Mouse (Mus musculus): ENCODE results near the gene Pxdn. TPM values are rescaled to one million over a fixed set of nuclear protein-coding genes. Genes with fewer than 3 reads are reported as not detected.

Pxdn gene
- polyA plus RNA-seq, 1 experiment from 2014 or later: 92.0 TPM

DNA sequence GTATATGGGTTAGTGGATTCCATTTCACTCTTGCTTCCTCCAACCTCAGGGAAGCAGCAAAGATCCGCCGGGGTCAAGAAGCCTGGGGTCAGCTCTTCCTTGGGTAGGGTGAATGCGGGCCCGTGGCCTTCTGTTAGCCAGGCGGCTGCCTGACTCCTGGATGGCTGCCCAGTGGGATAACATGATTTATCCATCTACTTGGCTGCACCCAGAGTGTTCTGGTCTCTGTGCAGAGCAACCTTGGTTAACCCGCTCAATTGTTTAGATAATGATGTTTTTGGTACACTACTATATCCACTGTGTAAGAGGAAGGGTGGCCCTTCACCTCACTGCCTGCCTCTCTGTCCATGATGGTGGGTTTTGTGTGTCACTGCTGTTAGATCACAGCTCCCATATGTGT is 14.7 kb downstream of the Pxdn start:
- H3K27ac ChIP-seq (replicated peaks in 1 of 2; ENCODE audit: control insufficient read depth in 1 of 2, insufficient read depth in 1 of 2, low read depth in 2 of 2, low read length in 2 of 2): peak overlapping the region; percentile 13 to 81; a peak in 3 of 4 replicates
- H3K4me3 ChIP-seq (ENCODE audit: control insufficient read depth in 1 of 2, insufficient read depth in 1 of 2, low read depth in 1 of 2, low read length in 2 of 2): no peak overlapping the region
- 0 out of 2 replicates have a peak, but pooled peaks cover 5% of the 10 kb centered on the region for H3K36me3 ChIP-seq (ENCODE audit: control insufficient read depth, insufficient read depth, low read length)
- no peaks in the 10 kb centered on the region for H3K27me3 ChIP-seq (ENCODE audit: control insufficient read depth, insufficient read depth, low read length)
- WGBS: 41% methylated on average over 6 of the region's 6 CpGs
- peaks cover 42 to 55% of the 10 kb centered on the region in 2 experiments for H3K4me1 ChIP-seq (ENCODE audit: control insufficient read depth in 2 of 2, insufficient read depth in 2 of 2, low read length in 2 of 2)
- H3K9me3 ChIP-seq (ENCODE audit: control insufficient read depth, low read length): no peaks in the 10 kb centered on the region
- H3K4me2 ChIP-seq (ENCODE audit: low read length): peak overlapping the region; percentile 16; the same call in 1 of the 2 replicates
- peak overlapping the region; percentile 8; the same call in 1 of the 2 replicates for H3K9ac ChIP-seq (ENCODE audit: low read length)
- ATAC-seq (ENCODE audit: insufficient number of reproducible peaks, insufficient read depth, low FRiP score, low read depth): no peak

- Histone ChIP-seq H3K4me1 (ENCODE audit: control insufficient read depth in 2 of 2, insufficient read depth in 2 of 2, low read length in 2 of 2) (peaks cover 40 to 58% of the 10 kb centered on the region in 2 experiments), H3K27me3 (ENCODE audit: control insufficient read depth, insufficient read depth, low read length) (no peaks in the 10 kb centered on the region), H3K36me3 (ENCODE audit: control insufficient read depth, insufficient read depth, low read length) (0 out of 2 replicates have a peak, but pooled peaks cover 5% of the 10 kb centered on the region), H3K9ac (ENCODE audit: low read length) (no peak overlapping the region), H3K27ac (replicated peaks in 1 of 2; ENCODE audit: control insufficient read depth in 1 of 2, insufficient read depth in 1 of 2, low read depth in 2 of 2, low read length in 2 of 2) (peak overlapping the region; percentile 65 to 67), H3K4me2 (ENCODE audit: low read length) (no peak overlapping the region), H3K4me3 (ENCODE audit: control insufficient read depth in 1 of 2, insufficient read depth in 1 of 2, low read depth in 1 of 2, low read length in 2 of 2) (no peak overlapping the region), H3K9me3 (ENCODE audit: control insufficient read depth, low read length) (no peaks in the 10 kb centered on the region)
- peak; percentile 25; the same call in 1 of the 2 replicates for ATAC-seq (ENCODE audit: insufficient number of reproducible peaks, insufficient read depth, low FRiP score, low read depth)
- 42% methylated on average over 11 of the region's 11 CpGs for WGBS
These were observed 16.6 kb downstream of the Pxdn start for GRCm38 (mm10) chr12:29953999-29954398.

GRCm38 (mm10) chr12:29954464-29954863 is 17.1 kb downstream of the Pxdn start:
- ATAC-seq (ENCODE audit: insufficient number of reproducible peaks, insufficient read depth, low FRiP score, low read depth): no peak
- H3K9ac ChIP-seq (ENCODE audit: low read length): no peak overlapping the region
- H3K27me3 ChIP-seq (ENCODE audit: control insufficient read depth, insufficient read depth, low read length): no peaks in the 10 kb centered on the region
- no peak overlapping the region for H3K4me3 ChIP-seq (ENCODE audit: control insufficient read depth in 1 of 2, insufficient read depth in 1 of 2, low read depth in 1 of 2, low read length in 2 of 2)
- H3K9me3 ChIP-seq (ENCODE audit: control insufficient read depth, low read length): no peaks in the 10 kb centered on the region
- 0 out of 2 replicates have a peak, but pooled peaks cover 2% of the 10 kb centered on the region for H3K36me3 ChIP-seq (ENCODE audit: control insufficient read depth, insufficient read depth, low read length)
- H3K27ac ChIP-seq (replicated peaks in 1 of 2; ENCODE audit: control insufficient read depth in 1 of 2, insufficient read depth in 1 of 2, low read depth in 2 of 2, low read length in 2 of 2): peak overlapping the region; percentile 59 to 67
- H3K4me1 ChIP-seq (ENCODE audit: control insufficient read depth in 2 of 2, insufficient read depth in 2 of 2, low read length in 2 of 2): peaks cover 37 to 55% of the 10 kb centered on the region in 2 experiments
- H3K4me2 ChIP-seq (ENCODE audit: low read length): no peak overlapping the region
- 74% methylated on average over 3 of the region's 3 CpGs for WGBS

DNA sequence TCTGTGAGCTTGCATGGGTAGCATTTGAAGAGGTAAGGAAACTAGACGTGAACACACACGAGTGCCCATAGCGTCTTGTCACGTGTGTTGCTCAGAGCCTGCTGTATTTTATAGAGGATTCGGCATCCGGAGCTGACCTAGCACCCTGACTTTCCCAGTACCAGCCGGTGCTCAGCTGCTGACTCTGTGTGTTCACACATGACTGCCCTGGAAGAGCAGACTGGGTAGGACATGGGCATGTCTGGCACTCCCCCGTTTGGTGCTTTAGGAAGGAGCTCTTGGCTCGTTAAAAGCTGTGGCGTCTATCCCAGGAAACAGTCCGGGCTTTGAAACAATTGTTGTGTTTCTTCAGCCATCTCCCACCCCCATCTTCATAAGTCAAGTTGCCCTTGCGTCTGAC is 19.6 kb downstream of the Pxdn start:
- Histone ChIP-seq H3K36me3 (ENCODE audit: control insufficient read depth, insufficient read depth, low read length) (no peaks in the 10 kb centered on the region), H3K9ac (ENCODE audit: low read length) (no peak overlapping the region), H3K4me1 (ENCODE audit: control insufficient read depth in 2 of 2, insufficient read depth in 2 of 2, low read length in 2 of 2) (peaks cover 38 to 68% of the 10 kb centered on the region in 2 experiments), H3K9me3 (ENCODE audit: control insufficient read depth, low read length) (no peaks in the 10 kb centered on the region), H3K27me3 (ENCODE audit: control insufficient read depth, insufficient read depth, low read length) (no peaks in the 10 kb centered on the region), H3K4me3 (ENCODE audit: control insufficient read depth in 1 of 2, insufficient read depth in 1 of 2, low read depth in 1 of 2, low read length in 2 of 2) (no peak overlapping the region), H3K4me2 (ENCODE audit: low read length) (no peak overlapping the region), H3K27ac (replicated peaks in 1 of 2; ENCODE audit: control insufficient read depth in 1 of 2, insufficient read depth in 1 of 2, low read depth in 2 of 2, low read length in 2 of 2) (peak overlapping the region in 1 of 2 experiments; percentile 44; a peak in 2 of 4 replicates)
- no peak for ATAC-seq (ENCODE audit: insufficient number of reproducible peaks, insufficient read depth, low FRiP score, low read depth)
- WGBS: 69% methylated on average over 12 of the region's 12 CpGs

- H3K27ac ChIP-seq (replicated peaks in 1 of 2; ENCODE audit: control insufficient read depth in 1 of 2, insufficient read depth in 1 of 2, low read depth in 2 of 2, low read length in 2 of 2): peak overlapping the region; percentile 15 to 55; a peak in 2 of 4 replicates
- ATAC-seq (ENCODE audit: insufficient number of reproducible peaks, insufficient read depth, low FRiP score, low read depth): no peak
- H3K4me3 ChIP-seq (ENCODE audit: control insufficient read depth in 1 of 2, insufficient read depth in 1 of 2, low read depth in 1 of 2, low read length in 2 of 2): no peak overlapping the region
- H3K9me3 ChIP-seq (ENCODE audit: control insufficient read depth, low read length): no peaks in the 10 kb centered on the region
- 0 out of 2 replicates have a peak overlapping the region, but pooled peaks have one; percentile 0 for H3K4me2 ChIP-seq (ENCODE audit: low read length)
- no peaks in the 10 kb centered on the region for H3K36me3 ChIP-seq (ENCODE audit: control insufficient read depth, insufficient read depth, low read length)
- 77% methylated on average over 5 of the region's 5 CpGs for WGBS
- H3K4me1 ChIP-seq (ENCODE audit: control insufficient read depth in 2 of 2, insufficient read depth in 2 of 2, low read length in 2 of 2): peaks cover 26 to 53% of the 10 kb centered on the region in 2 experiments
- H3K9ac ChIP-seq (ENCODE audit: low read length): no peak overlapping the region
- H3K27me3 ChIP-seq (ENCODE audit: control insufficient read depth, insufficient read depth, low read length): no peaks in the 10 kb centered on the region
These were observed 21.2 kb downstream of the Pxdn start for GRCm38 (mm10) chr12:29958637-29959036.

- Histone ChIP-seq H3K4me2 (ENCODE audit: low read length) (no peak overlapping the region), H3K4me1 (ENCODE audit: control insufficient read depth in 2 of 2, insufficient read depth in 2 of 2, low read length in 2 of 2) (peaks cover 26 to 56% of the 10 kb centered on the region in 2 experiments), H3K9ac (ENCODE audit: low read length) (no peak overlapping the region), H3K27me3 (ENCODE audit: control insufficient read depth, insufficient read depth, low read length) (no peaks in the 10 kb centered on the region), H3K27ac (replicated peaks in 1 of 2; ENCODE audit: control insufficient read depth in 1 of 2, insufficient read depth in 1 of 2, low read depth in 2 of 2, low read length in 2 of 2) (peak overlapping the region in 1 of 2 experiments; percentile 41; a peak in 1 of 4 replicates), H3K9me3 (ENCODE audit: control insufficient read depth, low read length) (no peaks in the 10 kb centered on the region), H3K36me3 (ENCODE audit: control insufficient read depth, insufficient read depth, low read length) (0 out of 2 replicates have a peak, but pooled peaks cover 6% of the 10 kb centered on the region), H3K4me3 (ENCODE audit: control insufficient read depth in 1 of 2, insufficient read depth in 1 of 2, low read depth in 1 of 2, low read length in 2 of 2) (no peak overlapping the region)
- 87% methylated on average over 1 of the region's 1 CpGs for WGBS
- no peak for ATAC-seq (ENCODE audit: insufficient number of reproducible peaks, insufficient read depth, low FRiP score, low read depth)
These were observed 23.6 kb downstream of the Pxdn start for GRCm38 (mm10) chr12:29961041-29961440.

- Histone ChIP-seq H3K4me1 (ENCODE audit: control insufficient read depth in 2 of 2, insufficient read depth in 2 of 2, low read length in 2 of 2) (peaks cover 18 to 28% of the 10 kb centered on the region in 2 experiments), H3K4me3 (ENCODE audit: control insufficient read depth in 1 of 2, insufficient read depth in 1 of 2, low read depth in 1 of 2, low read length in 2 of 2) (no peak overlapping the region), H3K9me3 (ENCODE audit: control insufficient read depth, low read length) (no peaks in the 10 kb centered on the region), H3K36me3 (ENCODE audit: control insufficient read depth, insufficient read depth, low read length) (0 out of 2 replicates have a peak, but pooled peaks cover 9% of the 10 kb centered on the region), H3K27me3 (ENCODE audit: control insufficient read depth, insufficient read depth, low read length) (no peaks in the 10 kb centered on the region), H3K27ac (replicated peaks in 1 of 2; ENCODE audit: control insufficient read depth in 1 of 2, insufficient read depth in 1 of 2, low read depth in 2 of 2, low read length in 2 of 2) (0 out of 4 replicates have a peak overlapping the region, but pooled peaks of 1 of the 2 experiments have one; percentile 12), H3K9ac (ENCODE audit: low read length) (no peak overlapping the region), H3K4me2 (ENCODE audit: low read length) (no peak overlapping the region)
- WGBS: 87% methylated on average over 6 of the region's 6 CpGs
- ATAC-seq (ENCODE audit: insufficient number of reproducible peaks, insufficient read depth, low FRiP score, low read depth): no peak
These were observed 27.6 kb downstream of the Pxdn start for GRCm38 (mm10) chr12:29965016-29965415.
